Mouse (Mus musculus) v-Abl transformed pro-B cells (cell line): ENCODE measurements at regions not wholly inside any gene's neighbourhood (a gene's known extent, or its start where the extent isn't known, plus 50 kb on each side); places are given as distances from the start of the nearest gene placed in this dataset.

Source experiments
- in situ Hi-C, 2 experiments: fragments of 400-800 bp; cut with MboI; formaldehyde crosslinking; loops; one replicate each; pipeline ENCODE4 v1.15.1; 2025; ENCODE audit not compliant: unreplicated experiment in 2 of 2

DNA sequence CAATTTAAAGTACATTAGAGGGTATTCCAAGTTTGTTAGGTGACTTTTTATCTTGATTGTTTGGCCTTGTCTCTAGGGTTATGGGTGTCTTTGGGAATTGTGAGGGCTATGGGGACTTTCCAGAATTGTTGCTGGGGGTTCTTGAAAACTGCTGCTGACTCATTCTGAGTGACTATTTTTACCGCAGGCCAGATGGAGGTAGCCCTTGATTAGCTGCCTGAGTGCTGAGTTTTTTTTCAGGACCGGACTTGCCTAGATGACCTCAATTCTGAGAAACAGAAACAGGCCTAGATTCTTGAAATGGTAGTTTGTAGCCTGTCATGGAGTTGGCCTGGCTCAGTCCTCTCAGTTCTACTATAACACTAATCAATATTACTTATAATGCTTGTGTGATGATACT lies 223.9 kb upstream of the Adgrb3 start:
- in situ Hi-C loops, result loop anchor here in 1 of 2 experiments (25.0 kb wide), 1 partner anchor 184 kb away; no protein-coding TSS in a partner anchor

DNA sequence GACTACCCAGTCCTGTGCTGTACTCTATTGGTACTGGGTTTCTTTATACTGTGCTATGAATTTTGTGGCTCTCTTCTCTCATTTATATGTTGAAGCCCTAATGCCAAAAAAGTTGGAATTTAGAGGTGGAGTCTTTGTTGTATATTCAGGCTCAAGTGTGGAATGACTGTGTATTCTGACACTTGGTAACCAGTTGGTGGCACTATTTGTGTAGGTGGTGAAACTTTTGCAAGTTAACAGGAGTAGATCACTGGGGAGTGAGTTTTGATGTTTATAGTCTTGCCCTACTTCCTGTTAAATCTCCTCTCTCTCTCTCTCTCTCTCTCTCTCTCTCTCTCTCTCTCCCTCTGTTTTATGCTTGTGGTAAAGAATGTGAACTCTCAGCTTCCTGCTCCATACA lies 218.3 kb upstream of the Adgrb3 start:
- in situ Hi-C loops, result loop anchor here in 1 of 2 experiments (25.0 kb wide), 1 partner anchor 414 kb away; no protein-coding TSS in a partner anchor
